Mouse (Mus musculus) heart, adult 2 months (tissue): ENCODE measurements around the gene Rbfox3.

Experiments
- CTCF ChIP-seq: fragments of 200-600 bp; IDR thresholded peaks from 2 replicates; pipeline ENCODE4 v1.8.1; 2022; ENCODE audit warnings: antibody characterized with exemption, mild to moderate bottlenecking, moderate library complexity
- EP300 ChIP-seq: fragments of 200-500 bp; IDR thresholded peaks from 2 replicates; pipeline ENCODE4 v1.6.1; 2011; ENCODE audit warnings: low read depth, low read length, control low read depth; ENCODE audit not compliant: insufficient read depth

DNA sequence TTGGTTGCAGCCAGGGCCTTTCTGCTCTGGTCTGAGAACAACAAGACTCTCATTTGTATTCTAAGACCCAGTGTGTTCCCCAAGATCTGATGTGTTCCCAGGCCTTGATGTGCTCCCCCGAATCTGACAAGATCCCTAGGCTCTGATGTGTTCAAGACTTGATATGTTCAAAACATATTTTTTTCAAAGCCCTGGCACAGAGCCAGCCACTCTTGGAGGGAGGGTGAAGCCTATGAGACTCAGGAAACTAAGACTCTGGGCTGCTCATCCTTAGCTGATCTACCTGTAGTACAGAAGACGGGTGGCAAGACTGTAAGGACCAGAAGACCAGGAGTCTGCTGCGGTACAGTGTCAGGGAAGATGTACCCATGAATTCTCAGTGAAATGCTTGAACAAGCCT, 264.5 kb downstream of the Rbfox3 start:
- TF ChIP-seq CTCF (no peak), EP300 (no peak)
